Mouse (Mus musculus) stomach, embryonic 16.5 days (tissue): ENCODE results near the gene Akap4. TPM values are rescaled to one million over a fixed set of nuclear protein-coding genes. Genes with fewer than 3 reads are reported as not detected.

Source experiments
- ATAC-seq: fragments of 200-750 bp; cut with Nextera tagmentation; 2 replicates; pipeline ENCODE4 v1.8.0; 2017; ENCODE audit warnings: moderate number of reproducible peaks, moderate TSS enrichment; ENCODE audit not compliant: insufficient read depth, low FRiP score
- H3K27ac ChIP-seq: fragments of 300-500 bp; sonication (generic); 2 replicates; pipeline ENCODE4 v1.5.1; 2014; ENCODE audit warnings: low read length
- H3K27me3 ChIP-seq: fragments of 300-500 bp; sonication (generic); 2 replicates; pipeline ENCODE4 v1.6.1; 2014; ENCODE audit warnings: low read length, control low read depth, mixed read lengths; ENCODE audit not compliant: control insufficient read depth, insufficient read depth
- H3K36me3 ChIP-seq: fragments of 300-500 bp; sonication (generic); 2 replicates; pipeline ENCODE4 v1.6.1; 2014; ENCODE audit warnings: low read length; ENCODE audit not compliant: control insufficient read depth, insufficient read depth
- H3K4me1 ChIP-seq: fragments of 300-500 bp; sonication (generic); 2 replicates; pipeline ENCODE4 v1.6.1; 2014; ENCODE audit warnings: low read length, control low read depth, mixed read lengths; ENCODE audit not compliant: control insufficient read depth, insufficient read depth
- H3K4me2 ChIP-seq: fragments of 300-500 bp; sonication (generic); 2 replicates; pipeline ENCODE4 v1.6.1; 2014; ENCODE audit warnings: low read depth, low read length, mixed read lengths
- H3K4me3 ChIP-seq: fragments of 300-500 bp; sonication (generic); replicated peaks from 2 replicates; pipeline ENCODE4 v1.5.1; 2014; ENCODE audit warnings: mild to moderate bottlenecking, low read length
- H3K9ac ChIP-seq: fragments of 300-500 bp; sonication (generic); 2 replicates; pipeline ENCODE4 v1.6.1; 2014; ENCODE audit warnings: low read length
- H3K9me3 ChIP-seq: fragments of 300-500 bp; sonication (generic); replicated peaks from 2 replicates; pipeline ENCODE4 v1.6.1; 2016; ENCODE audit warnings: low read length, control low read depth; ENCODE audit not compliant: control insufficient read depth
- WGBS: fragments of 180-500 bp; shearing (Covaris S2); extraction: QIAGEN DNeasy Blood & Tissue Kit; methylation state at CpG from one replicate; pipeline ENCODE4 v1.1.7; 2014; 5-methylcytosine and 5-hydroxymethylcytosine counted together
- polyA plus RNA-seq: library from polyadenylated mRNA; unstranded; fragments of >200 nt; fragmentation: Nextera tagmentation; extraction: Ambion mirVana; gene quantifications from 2 replicates; pipeline ENCODE4 v1.2.1, GENCODE M21; 2015

Akap4 gene
- polyA plus RNA-seq, 1 experiment from 2014 or later = not detected

- ATAC-seq = no peak
- H3K4me1 ChIP-seq = no peaks in the 10 kb centered on the region
- H3K9ac ChIP-seq = no peak overlapping the region
- H3K9me3 ChIP-seq = no peaks in the 10 kb centered on the region
- no peaks in the 10 kb centered on the region for H3K36me3 ChIP-seq
- H3K4me3 ChIP-seq = no peak overlapping the region
- no peak overlapping the region for H3K27ac ChIP-seq
- 84% methylated on average over 3 of the region's 3 CpGs for WGBS
- H3K4me2 ChIP-seq = no peak overlapping the region
- H3K27me3 ChIP-seq = no peaks in the 10 kb centered on the region
These were observed 47.6 kb downstream of the Akap4 start for GRCm38 (mm10) chrX:7114885-7115284.

- H3K9me3 ChIP-seq = no peaks in the 10 kb centered on the region
- no peak overlapping the region for H3K4me2 ChIP-seq
- no peak for ATAC-seq
- H3K27me3 ChIP-seq = no peaks in the 10 kb centered on the region
- H3K4me1 ChIP-seq = no peaks in the 10 kb centered on the region
- no peaks in the 10 kb centered on the region for H3K36me3 ChIP-seq
- H3K4me3 ChIP-seq = no peak overlapping the region
- no peak overlapping the region for H3K9ac ChIP-seq
- no peak overlapping the region for H3K27ac ChIP-seq
- WGBS = 53% methylated on average over 4 of the region's 4 CpGs
These were observed 54.4 kb downstream of the Akap4 start for GRCm38 (mm10) chrX:7121618-7122280.

Other genes starting within 250 kb of the Akap4 start
- 0.05 TPM in 1 of 2 replicates, not detected in the other for gene Ccnb3, start 25.9 kb upstream of the Akap4 start, polyA plus RNA-seq